In the genomic region with DNA sequence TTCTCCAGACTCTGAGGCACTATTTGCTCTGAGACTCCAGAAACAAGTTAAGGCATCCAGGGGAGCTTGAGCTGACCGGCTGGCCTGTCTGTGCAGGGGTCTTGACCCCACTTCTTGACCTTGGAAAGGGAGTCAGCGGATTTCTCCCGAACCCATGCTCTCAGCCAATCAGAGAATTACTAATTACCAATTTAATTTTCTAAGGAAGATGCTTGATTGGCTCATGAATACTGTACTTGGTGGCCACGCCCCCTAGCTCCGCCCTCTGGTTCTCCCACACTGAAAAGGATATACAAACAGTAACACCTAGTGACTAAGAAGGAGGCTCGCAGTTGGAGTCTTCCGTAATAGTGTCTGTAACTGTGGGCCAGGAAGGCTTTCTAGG, we compare ENCODE assay signal across 9 mouse cellular contexts. TPM values are rescaled to one million over a fixed set of nuclear protein-coding genes. Genes with fewer than 3 reads are reported as not detected.
DNase-seq lines count a peak whose midpoint lies in the region; ATAC-seq and TF ChIP-seq lines count a peak whose summit lies in the region.
"Had no signal": no experiment of that assay in that cellular context is flagged by ENCODE, and none has a peak within 500 bp of the region (broad histone marks: within the 10 kb centered on the region; RNA-seq: fewer than 3 reads in every experiment).

No protein-coding gene starts in this region.

- no peak for TF ChIP-seq POLR2A in lung, adult 2 months (IDR thresholded peaks at IDR 0.05; ENCODE audit: borderline replicate concordance, extremely low read depth, low read depth, low read length)

- no peak overlapping the region for H3K4me3 ChIP-seq in forebrain, embryonic 14.5 days (ENCODE audit: low read depth, low read length)
- H3K4me3 ChIP-seq in forebrain, postnatal 0 days (ENCODE audit: low read depth, low read length) = no peak overlapping the region
- no peak overlapping the region for H3K4me3 ChIP-seq in embryonic facial prominence, embryonic 13.5 days
- H3K4me3 ChIP-seq in intestine, postnatal 0 days (ENCODE audit: low read depth, low read length) = peak overlapping the region; percentile 14; the same call in 1 of the 2 replicates
- H3K4me3 ChIP-seq in lung, adult 2 months (replicated peaks; ENCODE audit: extremely low read depth, low read depth, low read length) = peak overlapping the region; percentile 22
- H3K4me3 ChIP-seq in stomach, embryonic 14.5 days (ENCODE audit: low read depth, low read length) = 0 out of 2 replicates have a peak overlapping the region, but pooled peaks have one; percentile 49

- H3K9ac ChIP-seq in forebrain, embryonic 14.5 days (ENCODE audit: low read length) = no peak overlapping the region
- no peak overlapping the region for H3K9ac ChIP-seq in forebrain, postnatal 0 days
- H3K9ac ChIP-seq in embryonic facial prominence, embryonic 13.5 days = no peak overlapping the region
- no peak overlapping the region for H3K9ac ChIP-seq in intestine, postnatal 0 days (ENCODE audit: low read depth, low read length)
- H3K9ac ChIP-seq in stomach, embryonic 14.5 days (replicated peaks; ENCODE audit: low read depth, low read length) = no peak overlapping the region

- H3K4me1 ChIP-seq in forebrain, embryonic 14.5 days (ENCODE audit: control insufficient read depth, insufficient read depth, low read length) = peaks cover 23% of the 10 kb centered on the region
- peaks cover 20% of the 10 kb centered on the region for H3K4me1 ChIP-seq in forebrain, postnatal 0 days (ENCODE audit: insufficient read depth)
- H3K4me1 ChIP-seq in embryonic facial prominence, embryonic 13.5 days = peaks cover 45% of the 10 kb centered on the region
- peaks cover 14% of the 10 kb centered on the region; the same call in 1 of the 2 replicates for H3K4me1 ChIP-seq in intestine, postnatal 0 days (replicated peaks; ENCODE audit: control insufficient read depth, insufficient read depth, low read length)
- H3K4me1 ChIP-seq in lung, adult 2 months (ENCODE audit: control insufficient read depth, insufficient read depth, low read length) = peaks cover 12% of the 10 kb centered on the region
- H3K4me1 ChIP-seq in stomach, embryonic 14.5 days (ENCODE audit: control insufficient read depth, insufficient read depth, low read length) = peaks cover 19% of the 10 kb centered on the region

- no peak overlapping the region for H3K27ac ChIP-seq in forebrain, embryonic 14.5 days (ENCODE audit: low read depth, low read length)
- H3K27ac ChIP-seq in forebrain, postnatal 0 days (ENCODE audit: low read depth, low read length) = no peak overlapping the region
- H3K27ac ChIP-seq in embryonic facial prominence, embryonic 13.5 days = no peak overlapping the region
- H3K27ac ChIP-seq in intestine, postnatal 0 days (ENCODE audit: low read depth, low read length) = no peak overlapping the region
- H3K27ac ChIP-seq in stomach, embryonic 14.5 days (ENCODE audit: low read length) = no peak overlapping the region; the same call in 1 of the 2 replicates

- H3K9me3 ChIP-seq in forebrain, embryonic 14.5 days (replicated peaks; ENCODE audit: control insufficient read depth, low read length) = no peaks in the 10 kb centered on the region
- H3K9me3 ChIP-seq in forebrain, postnatal 0 days (ENCODE audit: low read length) = no peaks in the 10 kb centered on the region
- no peaks in the 10 kb centered on the region for H3K9me3 ChIP-seq in embryonic facial prominence, embryonic 13.5 days
- no peaks in the 10 kb centered on the region for H3K9me3 ChIP-seq in intestine, postnatal 0 days (ENCODE audit: control insufficient read depth)
- H3K9me3 ChIP-seq in stomach, embryonic 14.5 days (ENCODE audit: control insufficient read depth, low read depth, low read length) = no peaks in the 10 kb centered on the region

- no peaks in the 10 kb centered on the region for H3K36me3 ChIP-seq in forebrain, embryonic 14.5 days (ENCODE audit: control insufficient read depth, insufficient read depth, low read length)
- H3K36me3 ChIP-seq in forebrain, postnatal 0 days (ENCODE audit: insufficient read depth) = no peaks in the 10 kb centered on the region
- H3K36me3 ChIP-seq in embryonic facial prominence, embryonic 13.5 days = no peaks in the 10 kb centered on the region
- H3K36me3 ChIP-seq in intestine, postnatal 0 days (ENCODE audit: control insufficient read depth, insufficient read depth) = no peaks in the 10 kb centered on the region
- no peaks in the 10 kb centered on the region for H3K36me3 ChIP-seq in stomach, embryonic 14.5 days (ENCODE audit: control insufficient read depth, insufficient read depth, low read length)

- no peak for TF ChIP-seq CTCF in forebrain, postnatal 0 days (IDR thresholded peaks at IDR 0.05; ENCODE audit: low read depth)
- peak; percentile 21 for TF ChIP-seq CTCF in intestine, postnatal 0 days (IDR thresholded peaks at IDR 0.05; ENCODE audit: low read depth)
- TF ChIP-seq CTCF in lung, adult 2 months (IDR thresholded peaks at IDR 0.05; ENCODE audit: insufficient read depth, low read length) = no peak

- WGBS in forebrain, embryonic 14.5 days = 2% methylated on average over 7 of the region's 7 CpGs
- WGBS in forebrain, postnatal 0 days = 5% methylated on average over 7 of the region's 7 CpGs
- whole genome bisulfite sequencing in embryonic facial prominence, embryonic 13.5 days = 4% methylated on average over 7 of the region's 7 CpGs
- 10% methylated on average over 7 of the region's 7 CpGs for WGBS in intestine, postnatal 0 days
- 10% methylated on average over 7 of the region's 7 CpGs for WGBS in lung, adult 2 months
- 5% methylated on average over 7 of the region's 7 CpGs for WGBS in stomach, embryonic 14.5 days

- peaks cover 67% of the 10 kb centered on the region for H3K27me3 ChIP-seq in forebrain, embryonic 14.5 days (replicated peaks; ENCODE audit: control insufficient read depth, insufficient read depth, low read length)
- peaks cover 67% of the 10 kb centered on the region for H3K27me3 ChIP-seq in forebrain, postnatal 0 days (ENCODE audit: insufficient read depth, low read length)
- peaks cover 92% of the 10 kb centered on the region for H3K27me3 ChIP-seq in embryonic facial prominence, embryonic 13.5 days
- peaks cover 37% of the 10 kb centered on the region for H3K27me3 ChIP-seq in intestine, postnatal 0 days (replicated peaks; ENCODE audit: control insufficient read depth, insufficient read depth, low read length)
- H3K27me3 ChIP-seq in stomach, embryonic 14.5 days (ENCODE audit: control insufficient read depth, insufficient read depth, low read length) = peaks cover 3% of the 10 kb centered on the region; the same call in 1 of the 2 replicates

- DNase-seq in forebrain, embryonic 14.5 days (ENCODE audit: low spot score) = peak; percentile 20
- DNase-seq in forebrain, postnatal 0 days = no peak
- peak; percentile 66 for DNase-seq in lung, adult 2 months
- no peak for DNase-seq in cerebellum, adult 8-10 months
- DNase-seq in left cerebral cortex, adult 11 months (ENCODE audit: low spot score) = no peak

- H3K4me2 ChIP-seq in forebrain, embryonic 14.5 days (ENCODE audit: low read length) = no peak overlapping the region
- H3K4me2 ChIP-seq in forebrain, postnatal 0 days (ENCODE audit: low read depth) = no peak overlapping the region
- H3K4me2 ChIP-seq in embryonic facial prominence, embryonic 13.5 days = peak overlapping the region; percentile 99
- H3K4me2 ChIP-seq in intestine, postnatal 0 days (replicated peaks; ENCODE audit: low read depth) = peak overlapping the region; percentile 98
- H3K4me2 ChIP-seq in stomach, embryonic 14.5 days (replicated peaks; ENCODE audit: low read depth, low read length) = peak overlapping the region; percentile 98

- ATAC-seq in forebrain, embryonic 14.5 days = no peak
- ATAC-seq in forebrain, postnatal 0 days = no peak
- ATAC-seq in embryonic facial prominence, embryonic 13.5 days (ENCODE audit: insufficient number of reproducible peaks, insufficient read depth, low FRiP score, low TSS enrichment, low read depth) = no peak
- no peak for ATAC-seq in intestine, postnatal 0 days
- no peak for ATAC-seq in stomach, embryonic 14.5 days (ENCODE audit: insufficient number of reproducible peaks, insufficient read depth, low FRiP score, low read depth)

RNA-seq across cellular contexts. Expression of a gene that starts 21.8 kb away (rescaled TPM):
- not detected in 2 replicates for polyA plus RNA-seq in forebrain, embryonic 14.5 days (2014; fragmentation: Nextera tagmentation; extraction: Ambion mirVana)
- total RNA-seq in forebrain, postnatal 0 days (2014; rRNA removed) = not detected in 2 replicates
- not detected in 2 replicates for polyA plus RNA-seq in forebrain, postnatal 0 days (2015; fragmentation: Nextera tagmentation; extraction: Ambion mirVana)
- polyA plus RNA-seq in embryonic facial prominence, embryonic 13.5 days (2015; fragmentation: Nextera tagmentation; extraction: Ambion mirVana) = not detected in 2 replicates
- polyA plus RNA-seq in intestine, postnatal 0 days (2015; fragmentation: Nextera tagmentation; extraction: Ambion mirVana) = not detected in 2 replicates
- not detected in 2 replicates for polyA plus RNA-seq in lung, adult 2 months (2012; rRNA removed)
- polyA plus RNA-seq in stomach, embryonic 14.5 days (2014; fragmentation: Nextera tagmentation; extraction: Ambion mirVana) = not detected in 2 replicates
- total RNA-seq: gastrocnemius, adult 8-10 months had no signal

RNA-seq across cellular contexts. Expression of a gene that starts 31.5 kb away (rescaled TPM):
- polyA plus RNA-seq in forebrain, embryonic 14.5 days (2014; fragmentation: Nextera tagmentation; extraction: Ambion mirVana) = 0.98 and 1.5 TPM in 2 replicates
- total RNA-seq in forebrain, postnatal 0 days (2014; rRNA removed) = 0.62 and 1.5 TPM in 2 replicates
- 1.1 and 1.4 TPM in 2 replicates for polyA plus RNA-seq in forebrain, postnatal 0 days (2015; fragmentation: Nextera tagmentation; extraction: Ambion mirVana)
- 2.6 and 2.9 TPM in 2 replicates for polyA plus RNA-seq in embryonic facial prominence, embryonic 13.5 days (2015; fragmentation: Nextera tagmentation; extraction: Ambion mirVana)
- polyA plus RNA-seq in intestine, postnatal 0 days (2015; fragmentation: Nextera tagmentation; extraction: Ambion mirVana) = 5.0 and 6.7 TPM in 2 replicates
- 4.8 and 8.6 TPM in 2 replicates for polyA plus RNA-seq in lung, adult 2 months (2012; rRNA removed)
- 2.9 and 3.7 TPM in 2 replicates for polyA plus RNA-seq in stomach, embryonic 14.5 days (2014; fragmentation: Nextera tagmentation; extraction: Ambion mirVana)

Comparison
In these comparisons a context has a peak if more than half of its experiments do, and no peak if none do; other contexts are left out.
1. DNase-seq: peak in forebrain, embryonic 14.5 days (single experiment) and lung, adult 2 months (single experiment); none in forebrain, postnatal 0 days (single experiment), cerebellum, adult 8-10 months (single experiment) and left cerebral cortex, adult 11 months (single experiment).
2. H3K4me2 ChIP-seq: peak in embryonic facial prominence, embryonic 13.5 days (single experiment), intestine, postnatal 0 days (single experiment) and stomach, embryonic 14.5 days (single experiment); none in forebrain, embryonic 14.5 days (single experiment) and forebrain, postnatal 0 days (single experiment).
3. H3K4me3 ChIP-seq: peak in intestine, postnatal 0 days (single experiment), lung, adult 2 months (single experiment) and stomach, embryonic 14.5 days (single experiment); none in forebrain, embryonic 14.5 days (single experiment), forebrain, postnatal 0 days (single experiment) and embryonic facial prominence, embryonic 13.5 days (single experiment).